Mouse (Mus musculus) megakaryocyte progenitor cell, adult 5-6 weeks (primary cell): ENCODE results near the gene Zfp655. TPM values are rescaled to one million over a fixed set of nuclear protein-coding genes. Genes with fewer than 3 reads are reported as not detected.
"Not testable (repeated sequence)": the region's sequence is repeated elsewhere in the genome, so short reads cannot be mapped to it uniquely, and the experiment has no call there.

Experiments used
- ATAC-seq: replicated peaks from 2 replicates; pipeline ENCODE4 v1.8.0; 2016; ENCODE audit warnings: mild to moderate bottlenecking, moderate TSS enrichment, inconsistent platforms; ENCODE audit not compliant: poor library complexity
- total RNA-seq, 2 experiments: library from RNA; stranded (forward) in 1 of 2; stranded (reverse) in 1 of 2; fragments of 157-497, 149-512 nt in 1 of 2; fragments of 200-1000 nt in 1 of 2; gene quantifications; 2 replicates each; pipeline versions ENCODE4 v1.2.3 to v1.2.4; 2015 to 2017

Zfp655 gene
- total RNA-seq, 2 experiments from 2014 or later = 34.3 to 39.7 TPM

- ATAC-seq = no peak
Observed at GRCm38 (mm10) chr5:145219981-145220380, 11.5 kb upstream of the Zfp655 start.

- ATAC-seq = no peak
Observed at GRCm38 (mm10) chr5:145222840-145223239, 8.7 kb upstream of the Zfp655 start.

GRCm38 (mm10) chr5:145223395-145223794, 8.1 kb upstream of the Zfp655 start:
- ATAC-seq = no peak

GRCm38 (mm10) chr5:145226453-145226852, 5.1 kb upstream of the Zfp655 start:
- ATAC-seq = no peak

- ATAC-seq = not testable (repeated sequence)
Observed at GRCm38 (mm10) chr5:145229283-145229682, 2.2 kb upstream of the Zfp655 start.

- no peak for ATAC-seq
Observed at GRCm38 (mm10) chr5:145230641-145231040, 874 bp upstream of the Zfp655 start.

- ATAC-seq = peak; percentile 16
Observed at GRCm38 (mm10) chr5:145231893-145232411, 437 bp downstream of the Zfp655 start.

GRCm38 (mm10) chr5:145234636-145235035, 3.1 kb downstream of the Zfp655 start:
- peak; percentile 42 for ATAC-seq

GRCm38 (mm10) chr5:145249520-145249919, 18.0 kb downstream of the Zfp655 start:
- ATAC-seq = no peak

- ATAC-seq = not testable (repeated sequence)
Observed at GRCm38 (mm10) chr5:145273568-145273967, 42.1 kb downstream of the Zfp655 start.

- no peak for ATAC-seq
Observed at GRCm38 (mm10) chr5:145279948-145280347, 48.4 kb downstream of the Zfp655 start.

- ATAC-seq = peak; percentile 98
Observed at GRCm38 (mm10) chr5:145280371-145281143, 49.0 kb downstream of the Zfp655 start, which contains the start of gene Zscan25. Gene Zscan25, plus strand, starts transcription at chr5:145280500.

- peak; percentile 83 for ATAC-seq
Observed at GRCm38 (mm10) chr5:145288382-145288781, 56.9 kb downstream of the Zfp655 start.

- ATAC-seq = no peak
Observed at GRCm38 (mm10) chr5:145290697-145291096, 59.2 kb downstream of the Zfp655 start.

- no peak for ATAC-seq
Observed at GRCm38 (mm10) chr5:145292398-145292797, 60.9 kb downstream of the Zfp655 start.

Other genes starting within 250 kb of the Zfp655 start
- not detected in 2 replicates for gene Gm4871, start 199.0 kb upstream of the Zfp655 start, total RNA-seq (2015)
- not detected in 2 replicates for gene Gm4871, start 199.0 kb upstream of the Zfp655 start, total RNA-seq (2017)
- gene 1700018F24Rik, start 188.7 kb upstream of the Zfp655 start, total RNA-seq (2015) = not detected in 2 replicates
- gene 1700018F24Rik, start 188.7 kb upstream of the Zfp655 start, total RNA-seq (2017) = not detected in 2 replicates
- gene Arpc1a, start 147.9 kb upstream of the Zfp655 start, total RNA-seq (2015) = 72.3 and 79.9 TPM in 2 replicates
- gene Arpc1a, start 147.9 kb upstream of the Zfp655 start, total RNA-seq (2017) = 47.7 and 51.2 TPM in 2 replicates
- not detected in 2 replicates for gene Kpna7, start 147.7 kb upstream of the Zfp655 start, total RNA-seq (2015)
- gene Kpna7, start 147.7 kb upstream of the Zfp655 start, total RNA-seq (2017) = not detected in 2 replicates
- 252 and 253 TPM in 2 replicates for gene Arpc1b, start 117.5 kb upstream of the Zfp655 start, total RNA-seq (2015)
- gene Arpc1b, start 117.5 kb upstream of the Zfp655 start, total RNA-seq (2017) = 169 and 205 TPM in 2 replicates
- 61.3 and 66.9 TPM in 2 replicates for gene Pdap1, start 91.5 kb upstream of the Zfp655 start, total RNA-seq (2015)
- 152 and 264 TPM in 2 replicates for gene Pdap1, start 91.5 kb upstream of the Zfp655 start, total RNA-seq (2017)
- gene Bud31, start 91.4 kb upstream of the Zfp655 start, total RNA-seq (2015) = 164 and 217 TPM in 2 replicates
- 218 and 231 TPM in 2 replicates for gene Bud31, start 91.4 kb upstream of the Zfp655 start, total RNA-seq (2017)
- gene Ptcd1, start 64.6 kb upstream of the Zfp655 start, total RNA-seq (2015) = 7.3 and 7.7 TPM in 2 replicates
- gene Ptcd1, start 64.6 kb upstream of the Zfp655 start, total RNA-seq (2017) = 12.0 and 14.3 TPM in 2 replicates
- gene Cpsf4, start 64.5 kb upstream of the Zfp655 start, total RNA-seq (2015) = 20.6 and 22.3 TPM in 2 replicates
- 37.8 and 43.8 TPM in 2 replicates for gene Cpsf4, start 64.5 kb upstream of the Zfp655 start, total RNA-seq (2017)
- 353 and 371 TPM in 2 replicates for gene Atp5j2, start 39.7 kb upstream of the Zfp655 start, total RNA-seq (2015)
- 101 and 130 TPM in 2 replicates for gene Atp5j2, start 39.7 kb upstream of the Zfp655 start, total RNA-seq (2017)
- gene Zkscan14, start 29.8 kb upstream of the Zfp655 start, total RNA-seq (2015) = 9.2 and 9.9 TPM in 2 replicates
- 27.6 and 30.1 TPM in 2 replicates for gene Zkscan14, start 29.8 kb upstream of the Zfp655 start, total RNA-seq (2017)
- gene Zkscan5, start 27.2 kb upstream of the Zfp655 start, total RNA-seq (2015) = 4.6 and 5.2 TPM in 2 replicates
- gene Zkscan5, start 27.2 kb upstream of the Zfp655 start, total RNA-seq (2017) = 5.7 and 7.6 TPM in 2 replicates
- 7.4 and 7.5 TPM in 2 replicates for gene Zscan25, start 48.8 kb downstream of the Zfp655 start, total RNA-seq (2015)
- 5.2 and 9.3 TPM in 2 replicates for gene Zscan25, start 48.8 kb downstream of the Zfp655 start, total RNA-seq (2017)
- gene Cyp3a57, start 113.6 kb downstream of the Zfp655 start, total RNA-seq (2015) = not detected in 2 replicates
- gene Cyp3a57, start 113.6 kb downstream of the Zfp655 start, total RNA-seq (2017) = not detected in 2 replicates
- gene Cyp3a16, start 238.0 kb downstream of the Zfp655 start, total RNA-seq (2015) = not detected in 2 replicates
- gene Cyp3a16, start 238.0 kb downstream of the Zfp655 start, total RNA-seq (2017) = not detected in 2 replicates